Comparison of ENCODE assay signal across 1 mouse cellular context in the genomic region with DNA sequence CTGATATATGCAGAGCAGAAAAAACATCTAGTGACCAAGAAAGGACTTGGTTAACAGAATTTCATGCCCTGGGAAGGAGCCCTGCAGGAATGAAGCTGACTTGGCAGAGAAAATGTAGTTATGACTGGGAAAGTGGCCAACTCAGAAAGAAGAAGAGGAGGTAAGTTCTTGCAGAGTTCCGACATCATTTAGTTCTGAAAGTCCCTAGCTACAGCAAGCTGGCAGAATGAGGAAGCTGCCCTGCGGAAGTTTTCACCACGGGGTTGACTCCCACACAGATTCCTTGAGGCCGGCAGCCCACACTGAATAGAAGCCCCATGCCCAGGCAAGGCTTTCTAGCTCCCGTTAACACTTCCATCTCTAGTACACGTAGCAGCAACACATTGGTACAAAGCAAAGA.
TF ChIP-seq lines count a peak whose summit lies in the region.

No protein-coding gene starts in this region.

TF ChIP-seq in MEL, 35 proteins besides CTCF, POLR2A, EP300 and RAD21 (continued from another document):
- no peak for TF ChIP-seq CHD1 (IDR thresholded peaks at IDR 0.05; ENCODE audit: low read depth, low read length)
- TF ChIP-seq NELFE (IDR thresholded peaks at IDR 0.05; ENCODE audit: low read depth, low read length) = no peak
- TF ChIP-seq ETS1 (IDR thresholded peaks at IDR 0.05; ENCODE audit: low read depth, low read length) = peak; percentile 70
- no peak for TF ChIP-seq ZNF384 (IDR thresholded peaks at IDR 0.05; ENCODE audit: low read depth, low read length)
- TF ChIP-seq GATA1 (IDR thresholded peaks at IDR 0.05; ENCODE audit: low read depth, low read length) = no peak
- no peak for TF ChIP-seq CHD2 (IDR thresholded peaks at IDR 0.05; ENCODE audit: low read length)
- TF ChIP-seq ZKSCAN1 (IDR thresholded peaks at IDR 0.05; ENCODE audit: low read depth, low read length) = no peak
- 0 out of 2 replicates have a peak, but pooled peaks have one; percentile 47 for TF ChIP-seq MXI1 (IDR thresholded peaks at IDR 0.05; ENCODE audit: low read depth, low read length)
- TF ChIP-seq MAX (IDR thresholded peaks at IDR 0.05; ENCODE audit: low read length) = no peak; the same call in 1 of the 2 replicates
- TF ChIP-seq RCOR1 (IDR thresholded peaks at IDR 0.05; ENCODE audit: low read depth, low read length) = peak; percentile 15; the same call in 1 of the 2 replicates
